Mouse (Mus musculus): ENCODE data around the gene Etfrf1. TPM values are rescaled to one million over a fixed set of nuclear protein-coding genes. Genes with fewer than 3 reads are reported as not detected.

The Etfrf1 gene
- total RNA-seq, 1 experiment from 2014 or later: 27.6 TPM

Other genes with a start within 250 kb of the Etfrf1 start
- gene Bcat1, start 134.9 kb upstream of the Etfrf1 start, total RNA-seq (2017): not detected in 2 replicates
- 261 and 300 TPM in 2 replicates for gene Lrmp, start 95.5 kb upstream of the Etfrf1 start, total RNA-seq (2017)
- gene Casc1, start 129 bp upstream of the Etfrf1 start, total RNA-seq (2017): 5.6 and 6.4 TPM in 2 replicates
- gene Kras, start 39.1 kb downstream of the Etfrf1 start, total RNA-seq (2017): 72.0 and 81.2 TPM in 2 replicates